Mouse (Mus musculus) forebrain, embryonic 13.5 days (tissue): ENCODE measurements around the gene Hist1h3d. TPM values are rescaled to one million over a fixed set of nuclear protein-coding genes. Genes with fewer than 3 reads are reported as not detected.
"Not testable (repeated sequence)": the region's sequence is repeated elsewhere in the genome, so short reads cannot be mapped to it uniquely, and the experiment has no call there.

ENCODE experiments used
- ATAC-seq: fragments of 200-750 bp; cut with Nextera tagmentation; 2 replicates; pipeline ENCODE4 v1.8.0; 2017
- H3K27ac ChIP-seq: fragments of 300-500 bp; sonication (generic); 2 replicates; pipeline ENCODE4 v1.5.1; 2015; ENCODE audit warnings: inconsistent platforms, mild to moderate bottlenecking, moderate library complexity
- H3K27me3 ChIP-seq: fragments of 300-500 bp; sonication (generic); 2 replicates; pipeline ENCODE4 v1.6.1; 2015; ENCODE audit warnings: mild to moderate bottlenecking, inconsistent platforms
- H3K36me3 ChIP-seq: fragments of 300-500 bp; sonication (generic); 2 replicates; pipeline ENCODE4 v1.6.1; 2015; ENCODE audit warnings: mild to moderate bottlenecking, inconsistent platforms; ENCODE audit not compliant: poor library complexity, severe bottlenecking
- H3K4me1 ChIP-seq: fragments of 300-500 bp; sonication (generic); 2 replicates; pipeline ENCODE4 v1.6.1; 2015; ENCODE audit warnings: inconsistent platforms
- H3K4me2 ChIP-seq: fragments of 300-500 bp; sonication (generic); 2 replicates; pipeline ENCODE4 v1.6.1; 2015; ENCODE audit warnings: inconsistent platforms, mild to moderate bottlenecking, moderate library complexity
- H3K4me3 ChIP-seq: fragments of 300-500 bp; sonication (generic); 2 replicates; pipeline ENCODE4 v1.5.1; 2015; ENCODE audit warnings: mild to moderate bottlenecking, inconsistent platforms
- H3K9ac ChIP-seq: fragments of 300-500 bp; sonication (generic); 2 replicates; pipeline ENCODE4 v1.6.1; 2015; ENCODE audit warnings: mild to moderate bottlenecking, inconsistent platforms
- H3K9me3 ChIP-seq: fragments of 300-500 bp; sonication (generic); replicated peaks from 2 replicates; pipeline ENCODE4 v1.6.1; 2016; ENCODE audit warnings: inconsistent platforms
- WGBS: fragments of 180-500 bp; shearing (Covaris S2); methylation state at CpG from one replicate; pipeline ENCODE4 v1.1.7; 2015; 5-methylcytosine and 5-hydroxymethylcytosine counted together
- polyA plus RNA-seq: library from polyadenylated mRNA; unstranded; fragments of >200 nt; fragmentation: Nextera tagmentation; extraction: Ambion mirVana; gene quantifications from 2 replicates; pipeline ENCODE4 v1.2.1, GENCODE M21; 2015

Gene Hist1h3d
- polyA plus RNA-seq, 1 experiment from 2014 or later: 8.8 TPM

DNA sequence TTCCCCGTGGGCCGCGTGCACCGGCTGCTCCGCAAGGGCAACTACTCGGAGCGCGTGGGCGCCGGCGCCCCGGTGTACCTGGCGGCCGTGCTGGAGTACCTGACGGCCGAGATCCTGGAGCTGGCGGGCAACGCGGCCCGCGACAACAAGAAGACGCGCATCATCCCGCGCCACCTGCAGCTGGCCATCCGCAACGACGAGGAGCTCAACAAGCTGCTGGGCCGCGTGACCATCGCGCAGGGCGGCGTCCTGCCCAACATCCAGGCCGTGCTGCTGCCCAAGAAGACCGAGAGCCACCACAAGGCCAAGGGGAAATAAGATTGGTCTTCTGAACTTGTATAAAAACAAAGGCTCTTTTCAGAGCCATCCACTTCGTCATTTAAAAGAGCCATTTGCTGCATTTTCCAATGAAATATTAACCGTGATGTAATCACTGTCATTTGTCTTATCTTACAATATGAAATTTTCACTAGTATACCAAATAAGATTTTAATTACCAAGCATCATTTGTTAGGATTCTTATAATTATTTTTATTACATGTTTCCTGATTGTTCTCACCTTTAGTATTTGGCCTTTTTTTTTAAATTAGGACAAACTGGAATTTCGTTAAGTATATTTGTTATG lies 905 bp upstream of the Hist1h3d start:
- H3K4me3 ChIP-seq: peak overlapping the region; percentile 51
- H3K4me2 ChIP-seq: peak overlapping the region; percentile 75
- H3K27me3 ChIP-seq, H3K36me3 ChIP-seq, H3K9me3 ChIP-seq, ATAC-seq: not testable (repeated sequence)
- peak overlapping the region; percentile 65 for H3K9ac ChIP-seq
- H3K4me1 ChIP-seq: peaks cover 37% of the 10 kb centered on the region
- 0% methylated on average over 12 of the region's 39 CpGs for WGBS
- H3K27ac ChIP-seq: peak overlapping the region; percentile 97

DNA sequence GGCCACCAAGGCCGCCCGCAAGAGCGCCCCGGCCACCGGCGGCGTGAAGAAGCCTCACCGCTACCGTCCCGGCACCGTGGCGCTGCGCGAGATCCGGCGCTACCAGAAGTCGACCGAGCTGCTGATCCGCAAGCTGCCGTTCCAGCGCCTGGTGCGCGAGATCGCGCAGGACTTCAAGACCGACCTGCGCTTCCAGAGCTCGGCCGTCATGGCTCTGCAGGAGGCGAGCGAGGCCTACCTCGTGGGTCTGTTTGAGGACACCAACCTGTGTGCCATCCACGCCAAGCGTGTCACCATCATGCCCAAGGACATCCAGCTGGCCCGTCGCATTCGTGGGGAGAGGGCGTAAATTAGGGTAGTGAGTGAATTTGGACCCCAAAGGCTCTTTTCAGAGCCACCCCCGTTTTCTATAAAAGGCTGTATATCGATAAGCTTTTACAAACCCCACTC lies 326 bp downstream of the Hist1h3d start:
- not testable (repeated sequence) for H3K27me3 ChIP-seq, H3K9me3 ChIP-seq, H3K36me3 ChIP-seq, ATAC-seq
- Histone ChIP-seq H3K4me1 (peaks cover 32% of the 10 kb centered on the region), H3K27ac (peak overlapping the region; percentile 91), H3K4me2 (peak overlapping the region; percentile 74), H3K4me3 (peak overlapping the region; percentile 48), H3K9ac (peak overlapping the region; percentile 82)
- whole genome bisulfite sequencing: 0% methylated on average over 9 of the region's 40 CpGs

DNA sequence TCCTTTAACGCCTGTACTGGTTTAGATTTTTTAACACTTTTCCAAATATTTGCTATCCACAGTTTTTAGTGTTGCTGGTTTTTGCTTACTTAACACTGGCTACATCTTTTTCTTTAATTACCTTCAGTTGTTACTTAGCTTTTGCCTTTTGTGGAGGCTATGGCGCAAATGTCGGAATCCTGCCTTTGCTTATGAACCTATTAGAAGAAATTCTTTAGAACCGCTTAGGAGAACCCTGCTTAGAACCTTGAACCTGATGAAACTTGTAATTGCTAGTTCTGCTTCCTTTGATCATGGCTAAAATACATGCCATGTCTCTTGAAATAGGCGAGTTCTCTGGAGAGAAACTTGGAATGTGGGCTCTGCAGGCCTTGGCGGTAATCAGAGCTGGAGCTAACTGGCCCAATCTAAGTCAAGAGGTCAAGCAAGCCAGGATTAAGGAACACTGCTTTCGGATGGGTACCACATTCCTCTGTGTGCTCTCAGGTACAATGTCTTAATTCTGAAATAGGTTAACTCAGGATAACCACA lies 853 bp downstream of the Hist1h3d start:
- H3K9me3 ChIP-seq: no peaks in the 10 kb centered on the region
- H3K4me3 ChIP-seq: peak overlapping the region; percentile 48
- H3K36me3 ChIP-seq: no peaks in the 10 kb centered on the region
- H3K4me1 ChIP-seq: peaks cover 32% of the 10 kb centered on the region
- H3K9ac ChIP-seq: peak overlapping the region; percentile 82
- peak overlapping the region; percentile 74 for H3K4me2 ChIP-seq
- H3K27ac ChIP-seq: peak overlapping the region; percentile 91
- H3K27me3 ChIP-seq: no peaks in the 10 kb centered on the region
- 2% methylated on average over 7 of the region's 7 CpGs for WGBS
- ATAC-seq: no peak

DNA sequence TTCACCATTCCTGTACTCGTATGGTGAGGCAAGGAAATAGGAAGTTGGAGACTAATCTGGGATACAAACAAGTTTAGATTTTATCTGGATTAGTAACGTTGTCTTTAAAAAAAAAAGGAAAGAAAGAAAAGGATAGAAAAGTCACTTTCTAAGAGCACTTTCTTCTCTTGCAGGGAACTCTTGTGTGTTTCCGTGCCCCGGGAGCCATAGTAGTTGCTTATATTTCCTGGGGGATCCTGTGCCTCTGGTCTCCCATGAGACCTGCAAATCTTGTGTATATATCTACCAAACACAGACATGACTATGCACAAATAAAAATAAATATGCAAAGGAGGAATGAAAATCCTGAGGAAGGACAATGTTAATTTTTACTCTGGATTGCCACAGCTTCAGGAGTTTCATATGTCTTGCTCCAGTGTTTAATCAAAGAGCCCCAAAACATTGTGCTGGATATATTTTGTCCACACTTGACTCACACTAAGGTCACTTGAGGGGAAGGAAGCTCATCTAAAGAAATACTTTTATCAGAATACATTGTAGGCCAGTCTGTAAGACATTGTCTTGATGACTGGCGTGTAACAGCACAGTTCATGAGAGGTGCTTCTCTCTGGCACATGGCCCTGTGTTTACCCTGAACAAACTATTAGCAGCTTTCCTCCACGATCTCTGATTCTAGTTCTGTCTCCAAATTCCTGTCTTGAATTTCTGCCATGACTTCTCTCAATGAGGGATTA lies 1.5 kb downstream of the Hist1h3d start:
- WGBS: 41% methylated on average over 6 of the region's 6 CpGs
- peaks cover 35% of the 10 kb centered on the region for H3K4me1 ChIP-seq
- no peaks in the 10 kb centered on the region for H3K36me3 ChIP-seq
- peak overlapping the region; percentile 48 for H3K4me3 ChIP-seq
- H3K4me2 ChIP-seq: peak overlapping the region; percentile 74
- H3K9me3 ChIP-seq: no peaks in the 10 kb centered on the region
- H3K27me3 ChIP-seq: no peaks in the 10 kb centered on the region
- peak overlapping the region; percentile 82 for H3K9ac ChIP-seq
- ATAC-seq: no peak
- peak overlapping the region; percentile 91 for H3K27ac ChIP-seq

DNA sequence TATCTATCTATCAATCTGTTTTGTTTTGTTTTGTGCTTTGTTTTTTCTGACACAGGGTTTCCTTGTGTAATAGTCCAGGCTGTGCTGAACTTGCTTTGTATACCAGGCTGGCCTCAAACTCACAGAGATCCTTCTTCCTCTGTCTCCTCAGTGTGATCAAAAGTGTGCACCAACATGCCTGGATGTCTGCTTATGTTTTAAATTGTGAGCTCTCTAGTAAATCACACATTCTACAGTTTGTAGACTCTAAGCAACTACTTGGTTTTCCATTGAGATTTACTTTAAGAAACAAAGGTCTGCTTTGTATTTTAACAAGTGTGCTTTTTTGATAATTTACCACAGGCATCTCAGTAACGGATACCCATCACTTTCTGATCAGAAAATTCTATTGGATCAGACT lies 2.3 kb downstream of the Hist1h3d start:
- peak overlapping the region; percentile 25; the same call in 1 of the 2 replicates for H3K27ac ChIP-seq
- peaks cover 35% of the 10 kb centered on the region for H3K4me1 ChIP-seq
- no peak overlapping the region for H3K4me2 ChIP-seq
- no peak overlapping the region for H3K4me3 ChIP-seq
- no peak overlapping the region for H3K9ac ChIP-seq
- H3K9me3 ChIP-seq: no peaks in the 10 kb centered on the region
- H3K27me3 ChIP-seq: no peaks in the 10 kb centered on the region
- no peaks in the 10 kb centered on the region for H3K36me3 ChIP-seq
- ATAC-seq: no peak
- 88% methylated on average over 1 of the region's 1 CpGs for whole genome bisulfite sequencing

DNA sequence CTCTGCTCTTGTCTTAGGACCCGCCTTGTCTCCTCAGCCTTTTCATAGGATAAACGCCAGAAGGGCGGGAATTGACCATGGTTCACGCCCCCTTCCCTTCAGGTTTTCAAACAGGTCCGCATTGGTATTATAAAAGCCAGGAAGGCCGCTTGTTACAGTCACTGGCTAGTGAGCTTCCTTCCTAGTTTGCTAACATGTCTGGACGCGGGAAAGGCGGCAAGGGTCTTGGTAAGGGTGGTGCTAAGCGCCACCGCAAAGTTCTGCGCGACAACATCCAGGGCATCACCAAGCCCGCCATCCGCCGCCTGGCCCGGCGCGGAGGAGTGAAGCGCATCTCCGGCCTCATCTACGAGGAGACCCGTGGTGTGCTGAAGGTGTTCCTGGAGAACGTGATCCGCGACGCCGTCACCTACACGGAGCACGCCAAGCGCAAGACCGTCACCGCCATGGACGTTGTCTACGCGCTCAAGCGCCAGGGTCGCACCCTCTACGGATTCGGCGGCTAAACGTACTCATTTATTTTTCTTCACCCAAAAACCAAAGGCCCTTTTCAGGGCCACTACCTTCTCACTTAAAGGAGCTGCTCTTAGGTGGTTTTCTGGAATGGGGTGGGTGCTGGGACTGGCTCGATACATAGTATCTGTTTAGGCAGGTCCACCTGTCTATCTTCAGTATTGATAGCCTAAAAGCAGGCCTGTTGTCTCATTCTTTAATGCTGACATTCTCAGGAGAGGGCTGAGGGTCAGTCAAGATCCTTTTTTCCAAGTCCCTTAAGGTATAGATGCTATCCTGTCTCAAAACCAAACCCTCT lies 6.0 kb downstream of the Hist1h3d start, which contains the start of gene Hist1h4d:
Gene Hist1h4d, plus strand, starts transcription at position 191 of the 811 bp plus-strand sequence.
- under 1% methylated on average over 43 of the region's 43 CpGs for WGBS
- Histone ChIP-seq H3K27me3 (no peaks in the 10 kb centered on the region), H3K4me1 (peaks cover 43% of the 10 kb centered on the region), H3K36me3 (no peaks in the 10 kb centered on the region), H3K27ac (peak within 1 kb of the TSS; percentile 99), H3K9me3 (no peaks in the 10 kb centered on the region), H3K9ac (peak within 1 kb of the TSS; percentile 86), H3K4me3 (peak within 1 kb of the TSS; percentile 54), H3K4me2 (peak within 1 kb of the TSS; percentile 89)
- peak; percentile 91 for ATAC-seq

DNA sequence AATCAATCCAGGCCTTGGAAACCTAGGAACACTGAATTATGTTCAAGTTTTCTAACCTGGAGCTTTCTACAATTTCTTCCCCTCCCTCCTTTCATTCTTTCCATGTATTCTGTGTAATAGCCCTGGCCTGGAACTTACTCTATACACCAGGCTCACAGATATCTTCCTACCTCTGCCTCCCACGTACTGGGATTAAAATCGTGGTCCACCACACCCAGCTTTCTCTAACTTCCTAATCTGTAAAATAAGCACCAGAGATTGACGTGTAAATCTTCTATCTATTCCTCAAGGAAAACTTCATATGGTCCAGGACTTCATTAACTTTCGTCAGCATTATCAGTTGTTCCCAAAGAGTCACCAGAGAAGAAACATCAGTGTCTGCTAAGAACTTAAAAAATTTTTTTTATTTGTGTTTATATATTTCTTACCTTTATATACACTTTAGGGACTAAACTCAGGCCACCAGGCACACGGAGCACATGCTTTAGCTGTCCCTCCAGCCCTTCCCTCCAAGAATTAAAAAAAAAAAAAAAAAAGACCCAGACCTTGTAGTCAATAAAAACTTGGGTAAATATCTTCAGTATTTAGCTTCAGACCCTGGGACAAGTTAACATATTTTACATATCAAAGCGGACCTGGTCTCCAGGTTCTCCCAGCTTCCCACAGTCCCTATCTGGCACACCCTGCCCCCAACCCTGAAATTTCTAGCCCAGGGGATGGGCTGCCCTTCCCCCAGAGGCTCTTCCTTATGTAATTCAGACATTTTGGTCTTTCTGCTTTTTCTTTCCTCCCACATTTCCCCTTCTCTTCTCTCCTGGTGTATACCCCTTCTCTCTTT lies 6.9 kb downstream of the Hist1h3d start:
- H3K4me3 ChIP-seq: peak overlapping the region; percentile 54
- ATAC-seq: no peak
- 4% methylated on average over 6 of the region's 6 CpGs for WGBS
- peaks cover 41% of the 10 kb centered on the region for H3K4me1 ChIP-seq
- H3K36me3 ChIP-seq: no peaks in the 10 kb centered on the region
- no peaks in the 10 kb centered on the region for H3K27me3 ChIP-seq
- no peaks in the 10 kb centered on the region for H3K9me3 ChIP-seq
- peak overlapping the region; percentile 99 for H3K27ac ChIP-seq
- H3K4me2 ChIP-seq: peak overlapping the region; percentile 89
- H3K9ac ChIP-seq: peak overlapping the region; percentile 86

DNA sequence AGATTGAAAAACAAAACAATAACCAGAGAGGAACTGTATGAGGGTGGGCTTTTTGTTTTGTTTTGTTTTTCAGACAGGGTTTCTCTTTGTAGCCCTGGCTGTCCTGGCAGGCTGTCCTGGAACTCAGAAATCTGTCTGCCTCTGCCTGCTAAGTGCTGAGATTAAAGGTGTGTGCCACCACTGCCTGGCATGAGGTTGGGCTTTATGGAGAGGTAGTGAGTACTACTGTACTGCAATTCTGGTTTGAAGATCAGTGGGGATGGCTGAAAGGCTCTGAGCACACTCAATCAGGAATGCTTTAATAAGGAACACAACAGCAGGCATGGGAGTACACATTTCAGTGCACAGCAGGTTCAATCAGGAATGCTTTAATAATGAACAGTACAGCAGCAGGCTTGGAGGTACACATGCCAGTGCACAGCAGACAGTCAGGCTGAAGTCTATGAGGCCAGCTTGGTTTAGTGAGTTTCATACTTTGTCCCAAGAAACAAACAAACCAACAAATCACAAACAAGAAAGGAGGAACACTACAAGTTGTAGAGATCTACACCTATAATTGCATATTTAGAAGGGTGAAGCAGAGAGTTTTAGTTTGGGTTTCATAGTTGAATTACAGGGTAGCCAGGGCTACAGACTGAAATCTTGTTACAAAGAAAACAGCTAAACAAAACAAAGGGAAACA lies 8.0 kb downstream of the Hist1h3d start:
- Histone ChIP-seq H3K36me3 (no peaks in the 10 kb centered on the region), H3K27me3 (no peaks in the 10 kb centered on the region), H3K4me1 (peaks cover 40% of the 10 kb centered on the region), H3K9ac (peak overlapping the region; percentile 31; the same call in 1 of the 2 replicates), H3K27ac (peak overlapping the region; percentile 99), H3K9me3 (no peaks in the 10 kb centered on the region), H3K4me3 (no peak overlapping the region), H3K4me2 (peak overlapping the region; percentile 89)
- ATAC-seq: no peak

DNA sequence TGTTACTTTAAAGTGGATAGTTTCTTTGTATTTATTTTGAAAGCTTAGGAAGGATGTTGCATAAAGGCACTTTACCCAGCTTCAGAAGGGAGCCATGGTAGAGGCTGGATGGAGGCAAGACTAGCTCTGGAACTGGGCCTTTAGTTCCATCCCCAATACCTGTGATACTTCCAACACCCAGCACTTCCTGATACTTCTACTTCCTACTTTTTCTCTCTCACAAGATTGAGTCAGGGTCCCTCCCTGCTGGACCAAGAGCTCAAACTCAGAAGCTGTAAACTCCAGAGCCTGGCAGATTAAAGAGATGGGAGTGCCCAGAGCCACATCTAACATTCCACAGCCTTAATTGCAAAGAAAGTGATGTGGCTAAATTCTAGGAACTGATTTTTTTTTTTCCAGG lies 8.8 kb downstream of the Hist1h3d start:
- peak overlapping the region; percentile 85 for H3K9ac ChIP-seq
- no peaks in the 10 kb centered on the region for H3K9me3 ChIP-seq
- H3K4me3 ChIP-seq: peak overlapping the region; percentile 50
- H3K4me1 ChIP-seq: peaks cover 40% of the 10 kb centered on the region
- ATAC-seq: no peak
- H3K27me3 ChIP-seq: no peaks in the 10 kb centered on the region
- H3K27ac ChIP-seq: peak overlapping the region; percentile 99
- H3K4me2 ChIP-seq: peak overlapping the region; percentile 76
- no peaks in the 10 kb centered on the region for H3K36me3 ChIP-seq

DNA sequence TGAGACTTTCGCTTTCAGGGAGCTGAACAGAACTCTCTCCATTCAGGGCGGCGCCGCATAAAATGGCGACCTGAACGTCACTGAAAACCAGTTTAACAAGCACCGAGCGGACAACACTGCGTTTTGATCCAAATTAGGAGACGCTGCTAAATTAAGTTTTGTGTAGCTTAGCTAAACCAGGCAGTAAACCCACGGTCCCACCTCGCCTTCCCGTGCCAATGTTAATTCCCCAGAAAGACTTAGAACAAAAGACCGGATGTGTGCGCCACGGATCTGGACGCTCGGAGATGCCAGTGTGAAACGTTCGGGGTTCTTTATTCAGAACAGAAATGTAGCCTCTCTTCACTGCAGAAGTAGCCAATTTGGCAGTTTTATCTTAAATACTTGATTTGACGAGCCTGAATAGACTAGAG lies 9.5 kb downstream of the Hist1h3d start:
- ATAC-seq: 0 out of 2 replicates have a peak, but pooled peaks have one; percentile 11
- no peaks in the 10 kb centered on the region for H3K9me3 ChIP-seq
- WGBS: under 1% methylated on average over 21 of the region's 21 CpGs
- H3K4me2 ChIP-seq: peak overlapping the region; percentile 76
- H3K27me3 ChIP-seq: no peaks in the 10 kb centered on the region
- peak overlapping the region; percentile 50 for H3K4me3 ChIP-seq
- no peaks in the 10 kb centered on the region for H3K36me3 ChIP-seq
- peak overlapping the region; percentile 85 for H3K9ac ChIP-seq
- peaks cover 40% of the 10 kb centered on the region for H3K4me1 ChIP-seq
- peak overlapping the region; percentile 99 for H3K27ac ChIP-seq
